Mouse (Mus musculus) liver, embryonic 14.5 days (tissue): ENCODE data around the gene Prickle1.

ENCODE experiments used
- CTCF ChIP-seq: IDR thresholded peaks from 2 replicates; pipeline ENCODE4 v1.5.1; 2016; ENCODE audit warnings: antibody characterized with exemption, low read depth, control low read depth
- EP300 ChIP-seq: IDR thresholded peaks from 2 replicates; pipeline ENCODE4 v1.6.1; 2016; ENCODE audit warnings: antibody characterized with exemption, low read depth

DNA sequence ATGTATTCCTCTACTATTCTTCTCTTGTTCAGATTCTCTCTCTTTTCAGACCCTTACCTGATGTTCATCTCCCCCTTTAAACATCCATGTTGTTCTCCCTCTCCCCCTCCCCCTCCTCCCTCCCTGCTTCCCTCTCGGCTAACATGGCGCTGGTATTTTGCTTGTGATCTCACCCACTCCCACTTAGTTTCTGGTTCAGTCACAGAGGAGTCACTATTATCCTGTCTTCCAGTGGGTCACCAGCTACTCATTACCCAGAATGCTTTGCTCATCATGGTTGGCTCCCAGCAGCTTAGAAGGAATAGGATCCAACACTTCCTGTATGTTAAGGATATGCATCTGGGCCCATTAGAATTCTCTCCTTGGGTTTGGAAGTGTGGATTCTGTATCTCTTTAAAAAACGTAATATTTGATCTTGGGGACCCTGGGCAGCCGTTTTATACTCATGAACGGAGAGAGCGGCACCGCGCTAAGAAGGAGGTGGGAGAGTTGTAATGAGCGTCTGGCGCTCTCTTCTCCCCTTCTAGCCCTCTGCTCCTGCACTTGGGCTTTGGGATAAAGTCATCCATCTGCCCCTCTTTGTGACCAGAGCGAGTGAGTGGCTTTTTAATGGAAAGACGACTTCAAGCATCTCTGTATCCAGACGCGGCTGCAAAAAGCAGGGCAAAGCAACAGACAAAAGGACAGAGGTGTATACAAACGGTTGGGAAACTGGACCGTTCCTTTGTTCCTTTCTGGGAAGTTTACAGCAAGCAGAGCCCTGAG lies 16.0 kb upstream of the Prickle1 start:
- TF ChIP-seq CTCF (no peak), EP300 (no peak)
